Mouse (Mus musculus) C2C12 (cell line): ENCODE measurements at regions not wholly inside any gene's neighbourhood (a gene's known extent, or its start where the extent isn't known, plus 50 kb on each side); places are given as distances from the start of the nearest gene placed in this dataset.

Experiments used
- CEBPB ChIP-seq: IDR thresholded peaks from one replicate; pipeline ENCODE4 v1.6.1; 2011; ENCODE audit warnings: low read depth, mild to moderate bottlenecking, control low read depth, moderate library complexity
- CTCF ChIP-seq: IDR thresholded peaks from one replicate; pipeline ENCODE4 v1.5.1; 2011; ENCODE audit not compliant: control insufficient read depth, insufficient read depth, insufficient read length
- MAX ChIP-seq: IDR thresholded peaks from one replicate; pipeline ENCODE4 v1.6.1; 2011; ENCODE audit warnings: mild to moderate bottlenecking, control low read depth
- USF1 ChIP-seq: IDR thresholded peaks from one replicate; pipeline ENCODE4 v1.6.1; 2011; ENCODE audit warnings: low read depth, mild to moderate bottlenecking, control low read depth, moderate library complexity

DNA sequence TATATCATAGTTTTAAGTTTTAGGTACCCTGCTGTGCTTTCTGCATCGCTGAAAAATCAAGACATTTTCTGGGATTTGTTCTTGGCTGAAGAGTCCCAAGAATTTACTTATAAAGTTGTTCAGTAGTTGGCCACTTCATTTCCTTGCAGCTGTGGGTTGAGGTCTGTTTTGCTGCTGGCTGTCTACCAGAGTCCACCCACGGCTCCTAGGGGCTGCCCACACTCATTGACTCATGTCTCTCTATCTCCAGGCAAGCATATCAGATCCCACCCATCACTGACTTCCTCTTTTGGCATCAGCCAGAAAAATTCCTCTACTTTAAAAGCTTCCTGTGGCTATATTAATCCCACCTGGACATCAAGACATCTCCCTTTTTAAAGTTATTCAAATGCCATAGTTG is 263.9 kb downstream of the Kctd12 start:
- TF ChIP-seq CTCF (no peak), MAX (no peak), CEBPB (no peak), USF1 (no peak)
